Mouse (Mus musculus) heart, embryonic 14.5 days (tissue): ENCODE measurements at regions not wholly inside any gene's neighbourhood (a gene's known extent, or its start where the extent isn't known, plus 50 kb on each side); places are given as distances from the start of the nearest gene placed in this dataset.

ENCODE experiments used
- ATAC-seq: fragments of 200-750 bp; cut with Nextera tagmentation; 2 replicates; pipeline ENCODE4 v1.8.0; 2017; ENCODE audit warnings: low read depth, moderate TSS enrichment; ENCODE audit not compliant: insufficient number of reproducible peaks, insufficient read depth, low FRiP score
- H3K27ac ChIP-seq, 2 experiments: fragments of 200-500 bp in 1 of 2; fragments of 300-500 bp in 1 of 2; sonication (generic) in 1 of 2; replicated peaks in 1 of 2; 2 replicates each; pipeline ENCODE4 v1.5.1; 2012 to 2014; ENCODE audit warnings: low read depth in 2 of 2, low read length in 2 of 2, control low read depth in 1 of 2, mild to moderate bottlenecking in 1 of 2, mixed read lengths in 1 of 2; ENCODE audit not compliant: control insufficient read depth in 1 of 2, insufficient read depth in 1 of 2
- H3K27me3 ChIP-seq: fragments of 300-500 bp; sonication (generic); 2 replicates; pipeline ENCODE4 v1.6.1; 2014; ENCODE audit warnings: mild to moderate bottlenecking, low read length, control low read depth; ENCODE audit not compliant: control insufficient read depth, insufficient read depth
- H3K36me3 ChIP-seq: fragments of 300-500 bp; sonication (generic); 2 replicates; pipeline ENCODE4 v1.6.1; 2014; ENCODE audit warnings: mild to moderate bottlenecking, control low read depth, low read length, mixed read lengths; ENCODE audit not compliant: control insufficient read depth, insufficient read depth
- H3K4me1 ChIP-seq, 2 experiments: fragments of 200-500 bp in 1 of 2; fragments of 300-500 bp in 1 of 2; sonication (generic) in 1 of 2; 2 replicates each; pipeline ENCODE4 v1.6.1; 2012 to 2014; ENCODE audit warnings: low read length in 2 of 2, control low read depth in 1 of 2, mixed read lengths in 1 of 2; ENCODE audit not compliant: control insufficient read depth in 2 of 2, insufficient read depth in 2 of 2
- H3K4me2 ChIP-seq: fragments of 300-500 bp; sonication (generic); 2 replicates; pipeline ENCODE4 v1.6.1; 2014; ENCODE audit warnings: mild to moderate bottlenecking, low read length
- H3K4me3 ChIP-seq, 2 experiments: fragments of 200-500 bp in 1 of 2; fragments of 300-500 bp in 1 of 2; sonication (generic) in 1 of 2; 2 replicates each; pipeline ENCODE4 v1.5.1; 2012 to 2014; ENCODE audit warnings: low read length in 2 of 2, mild to moderate bottlenecking in 2 of 2, control low read depth in 1 of 2, low read depth in 1 of 2, moderate library complexity in 1 of 2; ENCODE audit not compliant: control insufficient read depth in 1 of 2, insufficient read depth in 1 of 2
- H3K9ac ChIP-seq: fragments of 300-500 bp; sonication (generic); 2 replicates; pipeline ENCODE4 v1.6.1; 2014; ENCODE audit warnings: mild to moderate bottlenecking, low read length
- H3K9me3 ChIP-seq: fragments of 300-500 bp; sonication (generic); 2 replicates; pipeline ENCODE4 v1.6.1; 2016; ENCODE audit warnings: low read length, control low read depth; ENCODE audit not compliant: control insufficient read depth
- WGBS: fragments of 180-500 bp; shearing (Covaris S2); extraction: QIAGEN DNeasy Blood & Tissue Kit; methylation state at CpG from one replicate; pipeline ENCODE4 v1.1.7; 2014; 5-methylcytosine and 5-hydroxymethylcytosine counted together

GRCm38 (mm10) chr2:159498691-159499090 is 704.1 kb downstream of the Dhx35 start:
- no peak overlapping the region for H3K4me2 ChIP-seq
- H3K9me3 ChIP-seq, result no peaks in the 10 kb centered on the region
- ATAC-seq, result no peak
- no peaks in the 10 kb centered on the region for H3K36me3 ChIP-seq
- no peak overlapping the region for H3K4me3 ChIP-seq
- H3K9ac ChIP-seq, result no peak overlapping the region
- no peak overlapping the region for H3K27ac ChIP-seq
- no peaks in the 10 kb centered on the region for H3K27me3 ChIP-seq
- no peaks in the 10 kb centered on the region for H3K4me1 ChIP-seq
- 73% methylated on average over 2 of the region's 2 CpGs for WGBS

DNA sequence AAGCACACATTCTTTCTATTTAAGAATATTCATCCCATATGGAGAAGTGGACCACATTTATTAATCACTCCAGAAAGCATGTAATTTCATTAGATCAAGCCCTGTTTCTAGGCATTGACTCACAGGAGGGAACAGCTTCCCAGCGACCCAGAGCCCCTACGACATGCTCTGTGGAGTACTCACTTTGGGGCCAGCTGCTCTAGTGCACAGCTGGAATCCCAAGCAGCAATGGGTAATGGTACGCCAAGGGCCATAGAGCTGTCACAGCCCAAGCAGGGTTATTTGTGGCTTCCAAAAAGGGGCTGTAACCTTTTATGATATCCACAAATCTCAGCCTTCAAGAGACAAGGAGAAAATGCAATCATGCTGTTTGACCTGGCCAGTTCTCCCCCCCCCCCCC is 706.4 kb downstream of the Dhx35 start:
- no peaks in the 10 kb centered on the region for H3K4me1 ChIP-seq
- H3K9ac ChIP-seq, result no peak overlapping the region
- ATAC-seq, result no peak
- H3K9me3 ChIP-seq, result no peaks in the 10 kb centered on the region
- no peaks in the 10 kb centered on the region for H3K36me3 ChIP-seq
- no peak overlapping the region for H3K4me3 ChIP-seq
- no peak overlapping the region for H3K4me2 ChIP-seq
- WGBS, result 73% methylated on average over 3 of the region's 3 CpGs
- no peaks in the 10 kb centered on the region for H3K27me3 ChIP-seq
- H3K27ac ChIP-seq, result no peak overlapping the region

- no peaks in the 10 kb centered on the region for H3K27me3 ChIP-seq
- no peak overlapping the region for H3K9ac ChIP-seq
- no peaks in the 10 kb centered on the region for H3K36me3 ChIP-seq
- 54% methylated on average over 4 of the region's 4 CpGs for WGBS
- H3K9me3 ChIP-seq, result no peaks in the 10 kb centered on the region
- no peak overlapping the region for H3K4me3 ChIP-seq
- no peak overlapping the region for H3K4me2 ChIP-seq
- H3K4me1 ChIP-seq, result no peaks in the 10 kb centered on the region
- ATAC-seq, result no peak
- H3K27ac ChIP-seq, result no peak overlapping the region
Measured at GRCm38 (mm10) chr2:159519066-159519465, 724.5 kb downstream of the Dhx35 start.

DNA sequence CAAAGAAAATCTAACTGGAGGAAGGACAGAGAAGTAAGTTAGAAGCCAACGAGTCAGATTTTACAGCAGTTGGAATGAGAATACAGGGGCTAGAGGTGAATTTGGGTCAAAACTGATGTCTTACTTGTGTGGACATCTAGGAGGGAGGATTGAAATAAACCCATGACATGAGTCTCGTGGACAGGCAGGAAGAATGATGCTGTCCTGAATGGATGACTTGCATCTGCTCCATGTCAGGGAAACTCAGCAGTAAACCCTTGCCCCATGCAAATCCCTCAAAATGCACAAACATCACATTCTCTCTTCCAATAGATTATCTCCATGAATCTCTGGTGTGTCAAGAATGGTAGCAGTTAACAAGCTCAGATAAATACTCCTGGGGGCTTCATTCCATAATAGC is 729.1 kb downstream of the Dhx35 start:
- WGBS, result 80% methylated on average over 2 of the region's 2 CpGs
- Histone ChIP-seq H3K4me3 (no peak overlapping the region), H3K9ac (no peak overlapping the region), H3K27me3 (no peaks in the 10 kb centered on the region), H3K36me3 (no peaks in the 10 kb centered on the region), H3K27ac (no peak overlapping the region), H3K9me3 (no peaks in the 10 kb centered on the region), H3K4me1 (no peaks in the 10 kb centered on the region), H3K4me2 (no peak overlapping the region)
- no peak for ATAC-seq

- Histone ChIP-seq H3K9ac (no peak overlapping the region), H3K4me2 (no peak overlapping the region), H3K36me3 (no peaks in the 10 kb centered on the region), H3K4me1 (no peaks in the 10 kb centered on the region), H3K27ac (no peak overlapping the region), H3K4me3 (no peak overlapping the region), H3K9me3 (no peaks in the 10 kb centered on the region), H3K27me3 (no peaks in the 10 kb centered on the region)
- WGBS, result 53% methylated on average over 2 of the region's 2 CpGs
- ATAC-seq, result no peak
Measured at GRCm38 (mm10) chr2:159534951-159535350, 740.3 kb downstream of the Dhx35 start.

GRCm38 (mm10) chr2:159539261-159539660 is 744.7 kb downstream of the Dhx35 start:
- Histone ChIP-seq H3K4me1 (no peaks in the 10 kb centered on the region), H3K4me3 (no peak overlapping the region), H3K9ac (no peak overlapping the region), H3K27me3 (no peaks in the 10 kb centered on the region), H3K27ac (no peak overlapping the region), H3K4me2 (no peak overlapping the region), H3K36me3 (no peaks in the 10 kb centered on the region), H3K9me3 (no peaks in the 10 kb centered on the region)
- no peak for ATAC-seq

DNA sequence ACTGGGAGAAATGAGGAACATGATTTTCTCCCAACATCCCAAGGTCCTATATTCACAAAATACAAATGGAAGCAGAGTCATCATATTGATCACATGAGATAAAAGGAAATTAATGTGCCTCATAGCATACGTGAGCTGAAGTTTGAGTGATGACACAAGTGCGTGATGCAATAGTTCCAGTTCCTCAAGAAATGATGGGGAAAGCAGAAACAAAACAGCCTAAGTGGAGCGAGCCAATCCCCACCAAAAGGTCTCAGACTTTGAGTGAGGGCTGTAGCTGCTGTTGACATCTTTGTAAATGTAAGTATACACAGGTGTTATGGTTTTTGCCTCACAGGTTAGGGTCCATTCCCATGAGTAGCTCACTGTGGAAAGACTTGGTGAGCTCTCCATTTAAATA is 763.0 kb downstream of the Dhx35 start:
- H3K4me2 ChIP-seq, result no peak overlapping the region
- H3K9me3 ChIP-seq, result no peaks in the 10 kb centered on the region
- WGBS, result 85% methylated on average over 3 of the region's 3 CpGs
- no peaks in the 10 kb centered on the region for H3K4me1 ChIP-seq
- H3K4me3 ChIP-seq, result no peak overlapping the region
- no peak for ATAC-seq
- H3K36me3 ChIP-seq, result no peaks in the 10 kb centered on the region
- H3K27me3 ChIP-seq, result no peaks in the 10 kb centered on the region
- H3K27ac ChIP-seq, result no peak overlapping the region
- no peak overlapping the region for H3K9ac ChIP-seq

GRCm38 (mm10) chr2:159565255-159565654 is 768.7 kb downstream of the Gm826 start:
- Histone ChIP-seq H3K4me3 (no peak overlapping the region), H3K9ac (no peak overlapping the region), H3K4me2 (no peak overlapping the region), H3K9me3 (no peaks in the 10 kb centered on the region), H3K36me3 (no peaks in the 10 kb centered on the region), H3K27ac (no peak overlapping the region), H3K27me3 (no peaks in the 10 kb centered on the region), H3K4me1 (no peaks in the 10 kb centered on the region)
- WGBS, result 86% methylated on average over 4 of the region's 4 CpGs
- ATAC-seq, result no peak
